Mouse (Mus musculus) midbrain, embryonic 15.5 days (tissue): ENCODE measurements at regions not wholly inside any gene's neighbourhood (a gene's known extent, or its start where the extent isn't known, plus 50 kb on each side); places are given as distances from the start of the nearest gene placed in this dataset.

ENCODE experiments used
- ATAC-seq: fragments of 200-750 bp; cut with Nextera tagmentation; replicated peaks from 2 replicates; pipeline ENCODE4 v1.8.0; 2017; ENCODE audit warnings: moderate TSS enrichment
- H3K27ac ChIP-seq: fragments of 300-500 bp; sonication (generic); 2 replicates; pipeline ENCODE4 v1.5.1; 2015; ENCODE audit warnings: mild to moderate bottlenecking, inconsistent platforms
- H3K27me3 ChIP-seq: fragments of 300-500 bp; sonication (generic); replicated peaks from 2 replicates; pipeline ENCODE4 v1.6.1; 2015; ENCODE audit warnings: inconsistent platforms
- H3K36me3 ChIP-seq: fragments of 300-500 bp; sonication (generic); replicated peaks from 2 replicates; pipeline ENCODE4 v1.6.1; 2015; ENCODE audit warnings: inconsistent platforms
- H3K4me1 ChIP-seq: fragments of 300-500 bp; sonication (generic); 2 replicates; pipeline ENCODE4 v1.6.1; 2015; ENCODE audit warnings: inconsistent platforms
- H3K4me2 ChIP-seq: fragments of 300-500 bp; sonication (generic); 2 replicates; pipeline ENCODE4 v1.6.1; 2015; ENCODE audit warnings: inconsistent platforms, mild to moderate bottlenecking, moderate library complexity
- H3K4me3 ChIP-seq: fragments of 300-500 bp; sonication (generic); 2 replicates; pipeline ENCODE4 v1.5.1; 2015; ENCODE audit warnings: mild to moderate bottlenecking, inconsistent platforms
- H3K9ac ChIP-seq: fragments of 300-500 bp; sonication (generic); 2 replicates; pipeline ENCODE4 v1.6.1; 2015; ENCODE audit warnings: mild to moderate bottlenecking, inconsistent platforms
- H3K9me3 ChIP-seq: fragments of 300-500 bp; sonication (generic); 2 replicates; pipeline ENCODE4 v1.6.1; 2016; ENCODE audit warnings: inconsistent platforms
- whole genome bisulfite sequencing: fragments of 180-500 bp; shearing (Covaris S2); methylation state at CpG from one replicate; pipeline ENCODE4 v1.1.7; 2015; ENCODE audit warnings: mixed read lengths; 5-methylcytosine and 5-hydroxymethylcytosine counted together

- no peak for ATAC-seq
- Histone ChIP-seq H3K4me2 (no peak overlapping the region), H3K36me3 (no peaks in the 10 kb centered on the region), H3K9me3 (no peaks in the 10 kb centered on the region), H3K4me3 (no peak overlapping the region), H3K27me3 (no peaks in the 10 kb centered on the region), H3K9ac (no peak overlapping the region), H3K4me1 (peaks cover 8% of the 10 kb centered on the region; the same call in 1 of the 2 replicates), H3K27ac (no peak overlapping the region)
- 54% methylated on average over 9 of the region's 9 CpGs for WGBS
Measured at GRCm38 (mm10) chr17:4331650-4332049, 635.6 kb upstream of the Nox3 start.

- Histone ChIP-seq H3K4me1 (peaks cover 8% of the 10 kb centered on the region; the same call in 1 of the 2 replicates), H3K9me3 (no peaks in the 10 kb centered on the region), H3K4me2 (no peak overlapping the region), H3K9ac (no peak overlapping the region), H3K36me3 (no peaks in the 10 kb centered on the region), H3K27me3 (no peaks in the 10 kb centered on the region), H3K4me3 (no peak overlapping the region), H3K27ac (no peak overlapping the region)
- WGBS = 93% methylated on average over 4 of the region's 4 CpGs
- ATAC-seq = no peak
Measured at GRCm38 (mm10) chr17:4333091-4333490, 637.0 kb upstream of the Nox3 start.

DNA sequence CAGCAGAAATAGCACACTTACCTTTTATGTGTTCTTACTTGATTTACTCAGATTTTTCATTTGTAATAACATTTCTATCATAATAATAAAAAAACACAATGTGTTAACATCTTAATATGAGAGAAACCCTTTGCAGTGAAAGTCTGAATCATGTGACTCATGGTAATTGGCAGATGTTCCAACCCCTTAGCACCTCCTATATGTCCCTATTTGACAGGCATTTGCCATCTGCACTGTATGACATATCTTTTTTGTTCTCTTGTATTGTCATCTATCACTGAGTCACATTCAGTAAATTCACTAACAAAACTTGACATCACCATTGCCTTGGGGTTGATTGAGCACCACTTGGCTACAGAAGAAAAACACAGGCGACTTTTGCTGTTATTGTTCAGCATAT is 641.1 kb upstream of the Arid1b start:
- H3K4me3 ChIP-seq = no peak overlapping the region
- WGBS = 78% methylated on average over 1 of the region's 1 CpGs
- H3K9ac ChIP-seq = no peak overlapping the region
- no peak overlapping the region for H3K27ac ChIP-seq
- H3K4me1 ChIP-seq = no peaks in the 10 kb centered on the region
- no peaks in the 10 kb centered on the region for H3K9me3 ChIP-seq
- no peak for ATAC-seq
- H3K4me2 ChIP-seq = no peak overlapping the region
- H3K36me3 ChIP-seq = no peaks in the 10 kb centered on the region
- H3K27me3 ChIP-seq = no peaks in the 10 kb centered on the region

DNA sequence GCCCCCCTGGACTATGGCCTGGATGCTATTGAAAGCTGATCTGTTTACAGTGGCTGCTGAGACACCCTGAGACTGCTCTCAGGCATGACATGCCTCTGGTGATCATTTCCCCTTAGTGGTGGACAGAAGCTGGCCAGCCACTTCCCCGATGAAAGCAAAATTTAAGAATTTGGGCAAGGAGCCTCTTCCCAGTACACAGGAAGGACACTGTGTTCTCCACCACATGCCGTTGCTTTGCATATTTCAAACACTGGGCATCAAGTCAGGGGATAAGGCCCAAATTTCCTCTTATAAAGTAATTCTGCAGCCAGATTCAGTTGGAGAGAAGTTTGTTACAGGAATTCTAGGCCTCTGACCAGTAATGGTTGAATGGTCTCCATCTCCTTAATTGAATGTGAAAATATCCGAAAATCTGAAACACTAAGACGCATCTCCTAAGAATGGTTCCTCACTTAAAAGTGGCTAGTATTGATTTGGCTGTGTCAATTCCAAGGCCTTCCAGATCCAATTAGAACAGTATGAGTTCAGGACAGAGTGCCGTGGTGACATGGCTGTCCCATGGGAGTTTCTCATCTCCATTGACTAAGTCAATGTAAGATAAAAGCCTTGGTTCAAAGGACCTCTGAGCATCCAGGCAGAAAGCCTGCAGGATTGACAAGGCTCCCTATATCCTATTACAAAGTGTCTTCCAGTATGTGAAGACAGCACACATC is 638.5 kb upstream of the Arid1b start:
- 82% methylated on average over 5 of the region's 5 CpGs for WGBS
- Histone ChIP-seq H3K27ac (no peak overlapping the region), H3K36me3 (no peaks in the 10 kb centered on the region), H3K9me3 (no peaks in the 10 kb centered on the region), H3K27me3 (no peaks in the 10 kb centered on the region), H3K4me2 (no peak overlapping the region), H3K4me1 (no peaks in the 10 kb centered on the region), H3K4me3 (no peak overlapping the region), H3K9ac (no peak overlapping the region)
- no peak for ATAC-seq

DNA sequence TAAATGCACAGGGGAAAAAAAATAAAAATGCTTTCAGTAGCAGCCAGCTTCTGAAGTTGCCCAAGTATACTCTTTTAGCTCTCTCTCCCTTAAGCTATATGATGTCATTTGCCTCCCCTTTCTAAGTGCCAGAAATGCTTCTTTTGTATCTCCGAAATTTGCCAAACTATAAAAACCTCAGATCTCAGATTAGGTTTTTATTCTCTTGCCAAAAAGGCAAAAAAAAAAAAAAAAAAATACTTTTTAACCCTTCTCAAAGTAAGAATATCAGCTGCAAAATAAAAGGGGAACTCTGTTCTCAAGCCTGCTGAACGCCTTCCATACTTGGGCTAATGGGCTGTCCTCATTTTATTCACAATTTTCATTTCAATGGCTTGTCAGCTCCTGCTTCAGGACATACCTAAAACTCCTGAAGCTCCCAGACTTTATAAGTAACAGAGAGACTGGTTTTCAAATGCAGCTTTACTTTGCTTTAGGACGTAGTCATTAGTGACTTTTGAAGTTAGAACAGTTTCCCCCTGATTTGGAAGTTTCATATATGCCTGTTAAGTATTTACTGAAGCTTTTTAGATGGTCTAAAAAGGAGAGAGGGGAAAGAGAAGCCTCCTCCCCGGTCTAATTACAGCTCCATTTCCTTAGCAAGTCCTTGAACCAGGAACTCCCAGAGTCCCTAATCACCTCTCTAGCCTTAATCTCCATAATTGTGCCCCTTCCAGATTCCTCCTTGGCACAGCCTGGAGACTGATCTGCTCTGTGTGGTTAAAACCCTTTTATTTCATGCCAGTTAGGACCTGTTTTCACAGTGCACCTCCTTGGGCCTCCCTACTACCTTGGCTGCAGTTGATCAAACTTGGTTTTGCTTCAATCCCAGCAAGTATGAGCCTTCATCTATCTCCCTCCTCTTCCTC is 633.5 kb upstream of the Arid1b start:
- Histone ChIP-seq H3K9me3 (no peaks in the 10 kb centered on the region), H3K4me3 (no peak overlapping the region), H3K9ac (no peak overlapping the region), H3K4me2 (no peak overlapping the region), H3K27ac (no peak overlapping the region), H3K4me1 (no peaks in the 10 kb centered on the region), H3K27me3 (no peaks in the 10 kb centered on the region), H3K36me3 (no peaks in the 10 kb centered on the region)
- 67% methylated on average over 4 of the region's 4 CpGs for WGBS
- ATAC-seq = no peak

GRCm38 (mm10) chr17:4365811-4366210 is 628.3 kb upstream of the Arid1b start:
- Histone ChIP-seq H3K36me3 (no peaks in the 10 kb centered on the region), H3K9me3 (no peaks in the 10 kb centered on the region), H3K4me1 (no peaks in the 10 kb centered on the region), H3K27ac (no peak overlapping the region), H3K27me3 (no peaks in the 10 kb centered on the region), H3K9ac (no peak overlapping the region), H3K4me2 (no peak overlapping the region), H3K4me3 (no peak overlapping the region)
- no peak for ATAC-seq

DNA sequence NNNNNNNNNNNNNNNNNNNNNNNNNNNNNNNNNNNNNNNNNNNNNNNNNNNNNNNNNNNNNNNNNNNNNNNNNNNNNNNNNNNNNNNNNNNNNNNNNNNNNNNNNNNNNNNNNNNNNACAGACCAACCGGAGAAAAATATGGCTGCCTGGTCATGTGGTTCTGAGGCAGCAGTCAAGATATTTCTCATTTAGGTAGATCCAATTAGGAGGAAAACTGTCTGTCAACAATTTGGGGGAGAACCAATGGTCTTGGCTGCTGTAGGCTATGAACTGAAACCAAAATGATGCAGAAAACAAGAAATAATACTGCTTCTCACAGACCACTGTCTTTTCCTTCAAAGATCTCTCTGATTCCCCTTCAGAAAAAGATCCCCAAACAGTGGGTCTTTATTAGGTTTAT is 613.7 kb upstream of the Arid1b start:
- no peaks in the 10 kb centered on the region for H3K4me1 ChIP-seq
- ATAC-seq = no peak
- no peaks in the 10 kb centered on the region for H3K9me3 ChIP-seq
- 89% methylated on average over 1 of the region's 1 CpGs for WGBS
- no peak overlapping the region for H3K4me3 ChIP-seq
- H3K4me2 ChIP-seq = no peak overlapping the region
- no peak overlapping the region for H3K27ac ChIP-seq
- no peaks in the 10 kb centered on the region for H3K36me3 ChIP-seq
- no peaks in the 10 kb centered on the region for H3K27me3 ChIP-seq
- H3K9ac ChIP-seq = no peak overlapping the region

GRCm38 (mm10) chr17:4380873-4381272 is 613.3 kb upstream of the Arid1b start:
- no peaks in the 10 kb centered on the region for H3K36me3 ChIP-seq
- H3K9me3 ChIP-seq = no peaks in the 10 kb centered on the region
- no peak overlapping the region for H3K9ac ChIP-seq
- no peaks in the 10 kb centered on the region for H3K4me1 ChIP-seq
- no peak overlapping the region for H3K27ac ChIP-seq
- H3K27me3 ChIP-seq = no peaks in the 10 kb centered on the region
- no peak overlapping the region for H3K4me2 ChIP-seq
- no peak overlapping the region for H3K4me3 ChIP-seq
- no peak for ATAC-seq

DNA sequence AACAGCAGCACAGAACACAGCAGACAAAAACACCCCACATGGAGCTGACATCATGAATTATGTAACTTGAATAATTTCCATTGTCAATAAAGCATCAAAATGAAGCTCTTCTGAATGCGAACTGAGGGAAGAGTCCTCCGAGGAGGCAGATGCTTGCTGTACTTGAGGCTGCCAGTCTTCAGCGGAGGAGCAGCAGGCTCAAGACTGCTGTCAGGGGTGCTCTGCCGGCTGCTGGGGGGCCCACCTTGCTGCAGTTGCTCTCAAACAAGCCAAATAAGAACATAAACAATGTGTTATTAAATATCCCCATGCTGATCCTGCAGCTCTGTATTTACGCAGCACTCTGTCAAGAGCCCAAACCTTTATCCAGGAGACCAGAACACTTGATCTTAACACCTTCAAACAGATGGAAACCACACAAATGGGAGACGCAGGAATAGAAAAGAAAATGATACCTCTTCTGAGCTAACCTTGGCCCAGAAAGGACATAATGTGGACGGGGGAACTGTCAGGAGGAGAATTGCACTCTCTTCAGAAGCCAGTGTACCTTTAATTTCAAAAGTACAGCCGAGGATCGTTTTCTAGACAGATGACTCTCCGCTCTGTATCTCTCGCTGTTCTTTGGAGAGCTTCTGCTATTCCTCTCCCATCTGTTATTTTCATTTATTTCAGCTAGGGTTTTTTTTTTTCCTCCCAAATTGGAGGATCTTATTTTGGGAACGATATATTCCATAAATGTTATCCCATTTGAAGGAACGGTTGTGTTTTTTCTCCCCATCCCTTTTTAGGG is 612.0 kb upstream of the Arid1b start:
- 72% methylated on average over 13 of the region's 13 CpGs for WGBS
- H3K27ac ChIP-seq = no peak overlapping the region
- H3K36me3 ChIP-seq = no peaks in the 10 kb centered on the region
- H3K4me1 ChIP-seq = no peaks in the 10 kb centered on the region
- no peaks in the 10 kb centered on the region for H3K9me3 ChIP-seq
- no peak overlapping the region for H3K4me2 ChIP-seq
- ATAC-seq = no peak
- H3K9ac ChIP-seq = no peak overlapping the region
- H3K4me3 ChIP-seq = no peak overlapping the region
- H3K27me3 ChIP-seq = no peaks in the 10 kb centered on the region

- H3K9me3 ChIP-seq = no peaks in the 10 kb centered on the region
- no peaks in the 10 kb centered on the region for H3K36me3 ChIP-seq
- H3K4me2 ChIP-seq = no peak overlapping the region
- no peak for ATAC-seq
- no peak overlapping the region for H3K4me3 ChIP-seq
- H3K9ac ChIP-seq = no peak overlapping the region
- no peaks in the 10 kb centered on the region for H3K27me3 ChIP-seq
- no peak overlapping the region for H3K27ac ChIP-seq
- no peaks in the 10 kb centered on the region for H3K4me1 ChIP-seq
Measured at GRCm38 (mm10) chr17:4382716-4383115, 611.4 kb upstream of the Arid1b start.

GRCm38 (mm10) chr17:4387616-4388015 is 606.5 kb upstream of the Arid1b start:
- Histone ChIP-seq H3K4me3 (no peak overlapping the region), H3K27ac (no peak overlapping the region), H3K4me2 (no peak overlapping the region), H3K9me3 (no peaks in the 10 kb centered on the region), H3K4me1 (no peaks in the 10 kb centered on the region), H3K36me3 (no peaks in the 10 kb centered on the region), H3K27me3 (no peaks in the 10 kb centered on the region), H3K9ac (no peak overlapping the region)
- no peak for ATAC-seq
- 53% methylated on average over 4 of the region's 4 CpGs for WGBS

- 92% methylated on average over 4 of the region's 4 CpGs for WGBS
- Histone ChIP-seq H3K9me3 (no peaks in the 10 kb centered on the region), H3K4me3 (no peak overlapping the region), H3K27me3 (no peaks in the 10 kb centered on the region), H3K9ac (no peak overlapping the region), H3K4me2 (no peak overlapping the region), H3K4me1 (no peaks in the 10 kb centered on the region), H3K27ac (no peak overlapping the region), H3K36me3 (no peaks in the 10 kb centered on the region)
- ATAC-seq = no peak
Measured at GRCm38 (mm10) chr17:4390012-4390411, 604.1 kb upstream of the Arid1b start.
